Mouse (Mus musculus) liver, embryonic 14.5 days (tissue): ENCODE measurements around the gene Srrd.

Experiments used
- CTCF ChIP-seq: IDR thresholded peaks from 2 replicates; pipeline ENCODE4 v1.5.1; 2016; ENCODE audit warnings: antibody characterized with exemption, low read depth, control low read depth
- EP300 ChIP-seq: IDR thresholded peaks from 2 replicates; pipeline ENCODE4 v1.6.1; 2016; ENCODE audit warnings: antibody characterized with exemption, low read depth

DNA sequence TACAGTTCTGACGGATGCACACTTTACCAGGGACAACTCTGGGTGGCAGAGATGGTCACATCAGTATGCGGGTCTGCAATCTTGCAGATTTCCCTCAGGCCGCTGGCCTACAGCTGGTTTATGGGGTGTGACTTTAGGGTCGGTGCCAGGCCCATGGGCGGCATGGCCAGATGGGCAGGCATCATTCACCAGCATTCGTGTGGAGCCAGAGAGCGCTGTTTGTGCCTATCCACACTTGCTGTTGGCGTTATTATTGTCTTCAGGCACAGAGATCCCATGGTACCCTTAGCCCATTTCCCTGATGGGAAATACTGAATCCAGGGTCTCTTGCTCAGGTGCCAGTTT, 52.3 kb downstream of the Srrd start:
- no peak for TF ChIP-seq CTCF
- no peak for TF ChIP-seq EP300
